Mouse (Mus musculus): ENCODE results near the gene Plpp6.

- TF ChIP-seq POLR2A (IDR thresholded peaks at IDR 0.05; ENCODE audit: borderline replicate concordance, insufficient read depth, low read length) (no peak), CTCF (IDR thresholded peaks at IDR 0.05; ENCODE audit: borderline replicate concordance, insufficient read depth, low read depth, low read length) (no peak)
These were observed 37.4 kb upstream of the Plpp6 start for GRCm38 (mm10) chr19:28926366-28926765.
